Mouse (Mus musculus) heart, adult 11 months (tissue): ENCODE results near the gene Mars2.

ENCODE experiments used
- DNase-seq: peaks from one replicate; pipeline ENCODE4 v3.0.0; 2022

Mars2 gene

GRCm38 (mm10) chr1:55223026-55223425 lies 14.0 kb upstream of the Mars2 start:
- DNase-seq = peak; percentile 86

DNA sequence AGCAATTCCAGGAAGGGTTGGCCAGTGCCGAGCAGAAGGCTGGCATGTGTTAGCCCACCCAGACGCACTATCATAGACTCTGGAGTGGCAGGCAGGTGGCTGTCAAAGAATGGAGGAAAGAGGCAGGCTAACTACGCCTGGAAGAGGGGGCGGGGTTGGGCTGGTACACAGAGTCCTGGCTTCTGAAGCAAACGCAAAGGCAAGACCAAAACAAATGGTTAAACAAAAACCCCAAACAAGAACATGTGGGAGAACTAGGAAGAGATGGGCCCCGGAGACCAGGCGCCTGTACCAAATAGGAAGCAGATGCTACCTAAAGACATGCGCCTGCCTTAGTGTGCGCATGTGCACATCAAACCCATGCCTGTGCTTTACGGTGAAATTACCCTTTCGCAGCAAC lies 12.9 kb upstream of the Mars2 start:
- DNase-seq = peak; percentile 88

DNA sequence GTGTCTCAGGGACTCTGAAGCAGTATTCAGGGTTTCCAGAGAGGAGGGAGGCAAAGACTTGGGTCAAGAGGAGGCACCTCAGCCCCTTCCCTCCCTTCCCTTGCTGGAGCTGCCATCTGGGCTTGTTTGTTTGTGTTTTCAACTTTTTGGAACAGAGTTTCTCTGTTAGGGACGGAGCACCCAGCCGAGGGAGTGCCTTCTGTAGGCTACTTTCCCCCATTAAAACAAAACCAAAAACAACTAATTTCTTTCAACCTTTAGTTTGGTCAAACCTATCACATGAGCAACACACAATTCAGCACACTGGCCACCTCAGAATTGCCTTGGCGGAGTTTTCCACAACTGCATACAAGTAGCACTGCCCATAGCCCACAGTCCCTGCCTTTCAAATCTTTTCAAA lies 11.6 kb upstream of the Mars2 start:
- peak; percentile 84 for DNase-seq

GRCm38 (mm10) chr1:55226011-55226857 lies 10.7 kb upstream of the Mars2 start, which contains the start of gene Rftn2:
Rftn2 (minus strand) TSS chr1:55226782.
- peak; percentile 94 for DNase-seq

DNA sequence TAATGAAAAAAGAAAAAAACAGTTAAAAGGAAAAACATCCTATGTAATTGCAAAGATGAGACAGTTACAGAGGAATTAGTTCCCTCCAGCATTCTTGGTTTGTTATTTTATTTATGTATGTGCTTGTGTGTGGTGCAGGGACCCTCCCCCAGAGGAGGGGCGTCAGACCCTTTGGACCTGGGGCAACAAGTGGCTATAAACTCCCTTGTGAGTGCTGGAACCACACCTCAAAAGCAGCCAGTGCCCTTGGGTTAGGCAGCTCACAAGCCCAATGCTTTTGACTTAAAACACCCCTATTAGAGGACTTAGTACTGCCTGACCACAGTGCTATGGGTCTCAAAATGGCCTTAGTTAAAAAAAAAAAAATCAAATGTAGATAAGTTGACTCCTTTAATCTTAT lies 9.6 kb upstream of the Mars2 start:
- DNase-seq = peak; percentile 79

GRCm38 (mm10) chr1:55228256-55228884 lies 8.6 kb upstream of the Mars2 start:
- peak; percentile 68 for DNase-seq

DNA sequence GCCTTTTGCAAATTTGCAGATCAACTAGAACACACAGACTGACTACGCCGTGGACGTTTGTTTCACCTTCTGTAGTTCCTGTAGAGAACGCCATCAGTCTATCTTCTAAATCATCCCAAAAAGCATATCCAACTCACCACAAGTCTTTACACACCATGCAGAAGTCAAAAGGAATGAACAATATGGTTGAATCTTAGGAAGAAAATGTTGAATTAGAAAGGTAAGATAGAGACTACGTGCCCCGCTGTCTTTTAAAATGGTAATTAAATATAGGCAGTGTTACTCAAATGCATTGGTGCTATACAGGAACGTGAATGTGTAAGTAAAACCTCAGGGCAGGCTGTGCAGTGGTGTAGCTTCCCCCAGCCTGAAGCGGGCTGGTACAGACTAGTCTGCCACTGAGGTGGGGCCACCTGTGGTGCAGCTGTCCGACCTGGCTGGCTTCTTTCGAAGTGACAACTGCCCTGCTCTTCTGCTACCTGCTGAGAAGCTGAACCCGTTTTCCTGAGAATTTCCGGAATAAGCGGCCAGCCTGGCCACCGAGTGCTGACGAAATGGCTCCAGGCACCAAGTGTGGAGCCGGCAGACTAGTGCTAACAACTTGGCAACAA lies 2.0 kb upstream of the Mars2 start:
- DNase-seq = peak; percentile 88

DNA sequence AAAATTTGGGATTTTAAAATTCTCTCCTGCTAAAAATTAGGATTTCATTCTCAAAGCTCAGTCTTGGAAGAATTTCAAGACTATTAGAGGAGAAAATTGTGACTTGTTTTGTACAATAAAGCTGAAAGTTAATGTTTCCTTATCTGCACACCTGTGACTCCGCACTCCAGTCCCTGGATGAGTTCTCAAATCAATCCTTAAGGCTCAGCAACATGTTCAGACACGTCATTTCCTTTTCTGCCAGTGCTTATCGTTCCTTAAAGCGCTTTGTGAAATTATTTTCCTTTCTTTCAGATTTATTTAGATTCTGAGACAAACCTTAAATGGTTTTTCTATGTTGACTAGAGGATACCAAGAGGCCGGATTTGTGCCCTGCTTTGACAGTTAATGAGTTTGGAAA lies 490 bp upstream of the Mars2 start:
- DNase-seq = no peak

DNA sequence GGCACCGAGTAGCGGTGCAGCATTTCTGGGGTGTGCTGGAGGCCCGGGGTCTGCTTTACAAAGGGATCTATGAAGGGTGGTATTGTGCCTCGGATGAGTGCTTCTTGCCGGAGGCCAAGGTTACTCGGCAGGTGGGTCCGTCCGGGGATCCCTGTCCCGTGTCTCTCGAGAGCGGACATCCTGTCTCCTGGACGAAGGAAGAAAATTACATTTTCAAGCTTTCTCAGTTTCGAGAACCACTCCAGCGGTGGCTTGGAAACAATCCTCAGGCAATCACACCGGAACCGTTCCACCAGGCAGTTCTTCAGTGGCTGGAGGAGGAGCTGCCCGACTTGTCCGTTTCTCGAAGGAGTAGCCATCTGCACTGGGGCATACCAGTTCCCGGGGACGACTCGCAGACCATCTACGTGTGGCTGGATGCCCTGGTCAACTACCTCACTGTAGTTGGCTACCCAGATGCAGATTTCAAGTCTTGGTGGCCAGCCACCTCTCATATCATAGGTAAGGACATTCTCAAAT lies 725 bp downstream of the Mars2 start:
- DNase-seq = peak; percentile 93

DNA sequence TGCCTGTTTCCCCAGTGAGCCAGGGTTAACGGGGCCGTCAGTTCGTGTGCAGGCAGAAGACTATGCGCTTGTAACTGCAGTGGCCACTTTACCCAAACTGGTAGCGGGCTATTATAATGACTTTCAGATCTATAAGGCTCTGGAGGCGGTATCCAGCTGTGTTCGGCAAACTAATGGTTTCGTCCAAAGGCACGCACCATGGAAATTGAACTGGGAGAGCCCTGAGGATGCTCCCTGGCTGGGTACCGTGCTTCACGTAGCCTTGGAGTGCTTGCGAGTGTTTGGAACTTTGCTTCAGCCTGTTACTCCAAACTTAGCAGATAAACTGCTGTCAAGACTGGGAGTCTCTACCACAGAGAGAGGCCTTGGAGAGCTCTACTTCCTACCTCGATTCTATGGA lies 1.5 kb downstream of the Mars2 start:
- DNase-seq = peak; percentile 88

DNA sequence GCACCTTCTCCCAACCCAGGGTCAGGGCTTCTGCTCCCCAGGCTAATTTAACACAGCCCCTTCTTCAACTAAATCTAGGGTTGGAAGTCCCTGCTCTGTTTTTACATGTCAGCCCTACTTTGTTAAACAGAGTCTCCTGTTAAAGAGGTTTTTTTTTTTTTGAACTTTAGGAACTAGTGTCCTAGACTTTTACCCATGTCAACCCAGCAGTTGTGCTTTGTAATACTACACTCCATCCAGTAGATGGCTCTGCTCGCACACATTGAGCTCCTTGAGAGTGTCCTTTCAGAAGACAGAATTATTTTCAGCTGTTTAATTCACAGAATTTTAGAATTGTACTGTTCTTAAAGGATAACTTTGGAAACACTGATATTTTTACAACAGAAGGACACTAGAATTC lies 2.3 kb downstream of the Mars2 start:
- DNase-seq = no peak

GRCm38 (mm10) chr1:55246374-55246773 lies 9.4 kb downstream of the Mars2 start:
- DNase-seq = no peak

DNA sequence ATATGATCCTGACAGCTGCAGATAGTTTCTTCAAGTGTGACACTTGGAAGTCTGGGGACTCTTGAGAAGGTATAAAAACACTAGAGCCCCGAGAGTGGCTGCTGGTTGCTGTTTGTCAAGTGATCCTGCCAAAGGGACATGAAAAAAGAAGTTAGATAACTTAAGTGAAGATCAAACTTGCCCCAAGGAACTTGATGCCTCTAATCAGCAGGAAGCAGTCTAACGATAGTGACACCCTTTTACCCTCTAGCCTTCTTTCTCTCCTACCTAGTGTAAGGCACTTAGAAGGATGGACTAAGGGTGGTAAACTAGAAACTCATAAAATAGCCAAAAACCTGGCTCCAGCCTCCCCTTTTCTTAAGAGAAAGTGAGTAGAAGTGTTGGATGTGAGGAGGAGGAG lies 27.4 kb downstream of the Mars2 start:
- no peak for DNase-seq

- DNase-seq = no peak
Measured at GRCm38 (mm10) chr1:55265447-55265846, 28.5 kb downstream of the Mars2 start.

GRCm38 (mm10) chr1:55279081-55279480 lies 42.1 kb downstream of the Mars2 start:
- DNase-seq = no peak
